Mouse (Mus musculus) brain, embryonic 14.5 days (tissue): ENCODE measurements around the gene Igdcc3.

Experiments
- CTCF ChIP-seq: fragments of 200-500 bp; IDR thresholded peaks from 2 replicates; pipeline ENCODE4 v1.5.1; 2012; ENCODE audit warnings: inconsistent platforms, mild to moderate bottlenecking, moderate library complexity, borderline replicate concordance; ENCODE audit not compliant: insufficient read depth, insufficient read length; ENCODE audit errors: extremely low read depth
- POLR2A ChIP-seq: fragments of 200-500 bp; IDR thresholded peaks from 2 replicates; pipeline ENCODE4 v1.6.1; 2012; ENCODE audit warnings: mild to moderate bottlenecking, inconsistent platforms, borderline replicate concordance; ENCODE audit not compliant: poor library complexity, insufficient read depth, insufficient read length, severe bottlenecking; ENCODE audit errors: extremely low read depth

DNA sequence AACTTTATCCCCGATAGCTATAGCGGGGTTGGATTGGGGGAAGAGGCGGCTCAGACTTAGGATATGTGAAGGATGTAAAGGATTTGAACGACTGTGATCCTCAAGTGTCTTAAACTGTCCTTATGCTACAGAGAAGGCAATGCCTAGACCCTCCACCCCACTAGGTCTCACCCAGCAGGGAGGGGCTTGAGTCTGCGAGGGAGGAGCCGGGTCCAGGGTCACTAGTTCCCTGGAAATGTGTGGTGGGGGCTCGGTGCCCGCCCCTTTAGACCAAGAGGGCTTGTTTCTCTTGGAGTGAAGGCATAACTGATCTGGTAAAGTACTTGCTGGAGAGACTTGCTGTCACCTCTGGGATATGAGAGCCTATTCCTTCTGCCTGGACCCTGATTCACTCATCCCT is 1.4 kb downstream of the Igdcc3 start:
- no peak for TF ChIP-seq POLR2A
- TF ChIP-seq CTCF, result no peak
